Mouse (Mus musculus): ENCODE measurements around the gene Lrrc8b. TPM values are rescaled to one million over a fixed set of nuclear protein-coding genes. Genes with fewer than 3 reads are reported as not detected.
A peak's percentile ranks its signal among the peaks of the same experiment; 100 is the strongest.

Gene Lrrc8b
- polyA plus RNA-seq, 1 experiment from 2014 or later: 7.7 TPM

DNA sequence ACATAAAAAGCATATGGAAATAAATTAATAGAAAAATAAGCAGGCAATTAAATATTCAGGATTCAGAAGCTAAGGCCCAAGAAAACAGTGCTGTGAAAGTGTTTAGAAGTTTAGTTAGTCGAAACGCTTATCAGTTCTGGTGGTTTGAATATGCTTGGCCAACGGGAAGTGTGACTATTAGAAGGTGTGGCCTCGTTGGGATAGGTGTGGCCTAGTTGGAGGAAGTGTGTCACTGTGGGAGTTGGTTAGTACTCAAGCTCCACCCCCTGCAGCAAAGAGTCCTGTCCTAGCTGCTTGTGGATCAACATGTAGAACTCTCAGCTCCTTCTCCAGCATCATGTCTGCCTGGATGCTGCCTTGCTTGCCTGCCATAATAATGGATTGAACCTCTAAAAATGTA lies 6.5 kb upstream of the Lrrc8b start:
- Histone ChIP-seq H3K27me3 (replicated peaks) (no peaks in the 10 kb centered on the region), H3K9ac (no peak overlapping the region), H3K9me3 (no peaks in the 10 kb centered on the region), H3K36me3 (no peaks in the 10 kb centered on the region), H3K4me3 (replicated peaks) (no peak overlapping the region), H3K4me1 (no peaks in the 10 kb centered on the region), H3K27ac (no peak overlapping the region), H3K4me2 (no peak overlapping the region)
- ATAC-seq (ENCODE audit: insufficient read depth, low FRiP score, low read depth): peak; percentile 85; the same call in 1 of the 2 replicates
- WGBS: 77% methylated on average over 4 of the region's 4 CpGs

GRCm38 (mm10) chr5:105410521-105411293 lies 4.9 kb upstream of the Lrrc8b start:
- no peaks in the 10 kb centered on the region for H3K27me3 ChIP-seq (replicated peaks)
- H3K9ac ChIP-seq: no peak overlapping the region
- 0 out of 2 replicates have a peak, but pooled peaks cover 4% of the 10 kb centered on the region for H3K4me1 ChIP-seq
- no peak overlapping the region for H3K4me2 ChIP-seq
- H3K36me3 ChIP-seq: no peaks in the 10 kb centered on the region
- H3K4me3 ChIP-seq (replicated peaks): no peak overlapping the region
- H3K9me3 ChIP-seq: no peaks in the 10 kb centered on the region
- H3K27ac ChIP-seq: no peak overlapping the region
- WGBS: 55% methylated on average over 6 of the region's 6 CpGs
- no peak for ATAC-seq (ENCODE audit: insufficient read depth, low FRiP score, low read depth)

DNA sequence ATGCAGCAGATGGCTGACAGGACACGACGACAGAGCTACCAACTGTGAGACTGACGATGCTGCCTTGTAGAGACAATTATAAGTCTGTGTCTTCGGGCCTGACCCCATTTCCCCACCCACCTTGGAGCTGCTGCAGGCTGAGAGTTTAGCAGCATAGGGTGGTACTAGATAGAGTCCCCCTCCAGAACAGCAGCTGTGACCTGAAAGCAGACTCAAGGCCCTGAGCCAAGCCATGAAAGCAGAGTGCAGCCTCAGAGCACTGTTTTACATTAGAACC lies 4.3 kb upstream of the Lrrc8b start:
- no peak overlapping the region for H3K4me2 ChIP-seq
- no peaks in the 10 kb centered on the region for H3K27me3 ChIP-seq (replicated peaks)
- ATAC-seq (ENCODE audit: insufficient read depth, low FRiP score, low read depth): no peak
- 53% methylated on average over 4 of the region's 4 CpGs for WGBS
- H3K9me3 ChIP-seq: no peaks in the 10 kb centered on the region
- 0 out of 2 replicates have a peak, but pooled peaks cover 4% of the 10 kb centered on the region for H3K4me1 ChIP-seq
- no peak overlapping the region for H3K9ac ChIP-seq
- no peaks in the 10 kb centered on the region for H3K36me3 ChIP-seq
- no peak overlapping the region for H3K27ac ChIP-seq
- H3K4me3 ChIP-seq (replicated peaks): no peak overlapping the region

GRCm38 (mm10) chr5:105411768-105412167 lies 3.8 kb upstream of the Lrrc8b start:
- no peaks in the 10 kb centered on the region for H3K36me3 ChIP-seq
- no peaks in the 10 kb centered on the region for H3K27me3 ChIP-seq (replicated peaks)
- H3K9me3 ChIP-seq: no peaks in the 10 kb centered on the region
- no peak overlapping the region for H3K4me2 ChIP-seq
- H3K4me1 ChIP-seq: 0 out of 2 replicates have a peak, but pooled peaks cover 4% of the 10 kb centered on the region
- WGBS: 78% methylated on average over 2 of the region's 2 CpGs
- H3K9ac ChIP-seq: no peak overlapping the region
- no peak overlapping the region for H3K4me3 ChIP-seq (replicated peaks)
- no peak for ATAC-seq (ENCODE audit: insufficient read depth, low FRiP score, low read depth)
- H3K27ac ChIP-seq: no peak overlapping the region

- Histone ChIP-seq H3K4me1 (0 out of 2 replicates have a peak, but pooled peaks cover 4% of the 10 kb centered on the region), H3K27me3 (replicated peaks) (no peaks in the 10 kb centered on the region)
Measured at GRCm38 (mm10) chr5:105412634-105413033, 2.9 kb upstream of the Lrrc8b start.

GRCm38 (mm10) chr5:105414341-105415120 lies 1.0 kb upstream of the Lrrc8b start:
- no peak for ATAC-seq (ENCODE audit: insufficient read depth, low FRiP score, low read depth)
- Histone ChIP-seq H3K36me3 (no peaks in the 10 kb centered on the region), H3K9ac (peak overlapping the region; percentile 90; the same call in 1 of the 2 replicates), H3K4me1 (0 out of 2 replicates have a peak, but pooled peaks cover 4% of the 10 kb centered on the region), H3K4me2 (peak overlapping the region; percentile 95), H3K27me3 (replicated peaks) (no peaks in the 10 kb centered on the region), H3K4me3 (replicated peaks) (peak overlapping the region; percentile 76), H3K9me3 (no peaks in the 10 kb centered on the region), H3K27ac (peak overlapping the region; percentile 94)
- 81% methylated on average over 12 of the region's 12 CpGs for WGBS

More at GRCm38 (mm10) chr5:105412634-105413033, 2.9 kb upstream of the Lrrc8b start:
- no peaks in the 10 kb centered on the region for H3K9me3 ChIP-seq
- H3K4me2 ChIP-seq: no peak overlapping the region
- no peaks in the 10 kb centered on the region for H3K36me3 ChIP-seq
- no peak for ATAC-seq (ENCODE audit: insufficient read depth, low FRiP score, low read depth)
- 84% methylated on average over 3 of the region's 3 CpGs for WGBS
- no peak overlapping the region for H3K4me3 ChIP-seq (replicated peaks)
- H3K27ac ChIP-seq: no peak overlapping the region
- no peak overlapping the region for H3K9ac ChIP-seq

DNA sequence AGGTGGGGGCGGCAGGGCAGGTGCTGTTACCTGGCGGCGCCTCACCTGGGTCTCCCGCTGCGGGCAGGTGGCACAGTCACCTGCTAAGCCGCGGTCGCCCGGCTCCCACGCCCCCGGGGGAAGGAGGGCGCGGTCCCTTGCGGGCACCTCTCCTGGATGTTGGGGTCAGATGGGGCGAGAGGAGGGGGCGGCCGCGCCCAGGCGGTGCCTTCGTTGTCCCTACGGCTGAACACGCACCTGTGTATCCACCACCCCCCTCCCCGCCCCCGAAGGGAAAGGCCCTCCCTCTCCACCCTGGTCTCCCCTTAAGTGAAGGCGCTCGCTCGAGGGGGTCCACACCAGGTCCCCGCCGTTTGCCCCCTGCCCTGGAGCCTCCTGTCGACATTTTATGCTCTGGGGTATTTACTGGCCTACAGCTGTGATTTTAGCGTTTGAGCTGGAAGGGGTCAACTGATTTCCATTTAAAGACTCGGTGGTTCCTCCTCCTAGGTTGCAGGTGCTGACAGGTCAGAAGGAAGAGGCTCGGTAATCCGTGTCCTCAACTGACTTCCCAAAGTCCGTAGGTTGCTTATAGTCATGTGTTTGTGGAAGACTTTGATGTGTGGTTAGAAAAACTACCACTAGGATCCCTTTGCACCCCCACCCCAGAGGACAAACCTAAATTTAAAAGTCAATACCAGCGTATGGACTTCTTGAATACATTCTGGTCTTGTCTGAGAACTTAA lies 538 bp downstream of the Lrrc8b start:
- Histone ChIP-seq H3K4me1 (0 out of 2 replicates have a peak, but pooled peaks cover 4% of the 10 kb centered on the region), H3K4me2 (peak overlapping the region; percentile 95), H3K9ac (peak overlapping the region; percentile 90), H3K36me3 (no peaks in the 10 kb centered on the region), H3K27me3 (replicated peaks) (no peaks in the 10 kb centered on the region), H3K4me3 (replicated peaks) (peak overlapping the region; percentile 76), H3K27ac (peak overlapping the region; percentile 75; the same call in 1 of the 2 replicates), H3K9me3 (no peaks in the 10 kb centered on the region)
- peak; percentile 38; the same call in 1 of the 2 replicates for ATAC-seq (ENCODE audit: insufficient read depth, low FRiP score, low read depth)
- 5% methylated on average over 18 of the region's 36 CpGs for WGBS

DNA sequence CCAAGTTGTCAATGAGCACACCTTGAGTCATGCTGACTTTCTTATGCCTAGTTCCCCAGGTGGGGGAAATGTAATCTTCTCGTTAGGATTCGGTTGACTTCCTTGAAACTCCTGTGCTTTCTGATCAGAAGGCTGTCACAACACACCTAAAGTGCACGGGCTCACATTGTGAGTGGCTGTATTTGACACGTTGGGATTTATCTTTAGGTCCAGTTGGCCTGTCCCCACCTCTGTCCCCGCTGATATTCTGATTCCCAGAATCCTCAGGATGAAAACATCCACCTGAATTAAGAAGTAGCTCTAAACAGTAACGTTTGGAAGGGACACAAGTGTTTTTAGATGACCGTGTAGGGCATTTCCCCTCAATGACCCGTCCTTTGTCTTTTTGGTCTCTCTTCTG lies 1.6 kb downstream of the Lrrc8b start:
- H3K4me2 ChIP-seq: no peak overlapping the region
- no peak overlapping the region for H3K27ac ChIP-seq
- no peaks in the 10 kb centered on the region for H3K36me3 ChIP-seq
- H3K4me1 ChIP-seq: 0 out of 2 replicates have a peak, but pooled peaks cover 4% of the 10 kb centered on the region
- no peaks in the 10 kb centered on the region for H3K9me3 ChIP-seq
- 65% methylated on average over 8 of the region's 8 CpGs for WGBS
- no peak overlapping the region for H3K9ac ChIP-seq
- ATAC-seq (ENCODE audit: insufficient read depth, low FRiP score, low read depth): no peak
- no peaks in the 10 kb centered on the region for H3K27me3 ChIP-seq (replicated peaks)
- no peak overlapping the region for H3K4me3 ChIP-seq (replicated peaks)

- Histone ChIP-seq H3K4me3 (replicated peaks) (no peak overlapping the region), H3K4me1 (0 out of 2 replicates have a peak, but pooled peaks cover 4% of the 10 kb centered on the region), H3K27me3 (replicated peaks) (no peaks in the 10 kb centered on the region), H3K36me3 (no peaks in the 10 kb centered on the region), H3K9ac (no peak overlapping the region), H3K27ac (no peak overlapping the region), H3K4me2 (peak overlapping the region; percentile 14; the same call in 1 of the 2 replicates), H3K9me3 (no peaks in the 10 kb centered on the region)
- 68% methylated on average over 7 of the region's 7 CpGs for WGBS
- no peak for ATAC-seq (ENCODE audit: insufficient read depth, low FRiP score, low read depth)
Measured at GRCm38 (mm10) chr5:105418364-105418763, 2.8 kb downstream of the Lrrc8b start.

GRCm38 (mm10) chr5:105418851-105419250 lies 3.3 kb downstream of the Lrrc8b start:
- WGBS: 73% methylated on average over 5 of the region's 5 CpGs
- Histone ChIP-seq H3K9ac (no peak overlapping the region), H3K36me3 (no peaks in the 10 kb centered on the region), H3K9me3 (no peaks in the 10 kb centered on the region), H3K4me3 (replicated peaks) (no peak overlapping the region), H3K4me1 (0 out of 2 replicates have a peak, but pooled peaks cover 4% of the 10 kb centered on the region), H3K27me3 (replicated peaks) (no peaks in the 10 kb centered on the region), H3K4me2 (no peak overlapping the region), H3K27ac (no peak overlapping the region)
- no peak for ATAC-seq (ENCODE audit: insufficient read depth, low FRiP score, low read depth)

DNA sequence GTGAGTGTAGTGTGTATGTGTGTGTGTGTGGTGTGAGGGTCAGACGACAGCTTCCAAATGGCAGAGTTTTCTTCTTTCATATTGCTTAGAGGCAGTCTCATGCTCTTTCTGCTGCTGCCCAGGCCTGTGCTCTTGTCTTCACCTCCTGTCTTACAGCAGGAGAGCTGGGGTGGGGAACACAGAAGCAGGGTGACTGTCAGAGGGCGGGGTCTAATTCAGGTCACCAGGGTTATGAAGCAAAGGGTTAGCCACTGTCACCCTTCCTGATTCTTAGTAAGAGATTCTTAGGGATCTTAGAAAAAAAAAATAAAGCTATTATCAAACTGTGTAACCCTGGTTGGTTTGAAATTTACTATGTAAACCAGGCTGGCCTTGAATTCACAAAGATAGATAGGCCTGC lies 10.0 kb downstream of the Lrrc8b start:
- Histone ChIP-seq H3K27me3 (replicated peaks) (no peaks in the 10 kb centered on the region), H3K4me1 (no peaks in the 10 kb centered on the region), H3K4me2 (no peak overlapping the region), H3K27ac (no peak overlapping the region), H3K36me3 (no peaks in the 10 kb centered on the region), H3K4me3 (replicated peaks) (no peak overlapping the region), H3K9me3 (no peaks in the 10 kb centered on the region), H3K9ac (no peak overlapping the region)
- whole genome bisulfite sequencing: 85% methylated on average over 2 of the region's 2 CpGs
- no peak for ATAC-seq (ENCODE audit: insufficient read depth, low FRiP score, low read depth)

Measured in stomach, embryonic 15.5 days (tissue).